Mouse (Mus musculus): ENCODE data around the gene Morf4l1. TPM values are rescaled to one million over a fixed set of nuclear protein-coding genes. Genes with fewer than 3 reads are reported as not detected.
A peak's percentile ranks its signal among the peaks of the same experiment; 100 is the strongest.
"Not testable (repeated sequence)": the region's sequence is repeated elsewhere in the genome, so short reads cannot be mapped to it uniquely, and the experiment has no call there.

Morf4l1 gene
- polyA plus RNA-seq, 1 experiment, result 410 TPM

DNA sequence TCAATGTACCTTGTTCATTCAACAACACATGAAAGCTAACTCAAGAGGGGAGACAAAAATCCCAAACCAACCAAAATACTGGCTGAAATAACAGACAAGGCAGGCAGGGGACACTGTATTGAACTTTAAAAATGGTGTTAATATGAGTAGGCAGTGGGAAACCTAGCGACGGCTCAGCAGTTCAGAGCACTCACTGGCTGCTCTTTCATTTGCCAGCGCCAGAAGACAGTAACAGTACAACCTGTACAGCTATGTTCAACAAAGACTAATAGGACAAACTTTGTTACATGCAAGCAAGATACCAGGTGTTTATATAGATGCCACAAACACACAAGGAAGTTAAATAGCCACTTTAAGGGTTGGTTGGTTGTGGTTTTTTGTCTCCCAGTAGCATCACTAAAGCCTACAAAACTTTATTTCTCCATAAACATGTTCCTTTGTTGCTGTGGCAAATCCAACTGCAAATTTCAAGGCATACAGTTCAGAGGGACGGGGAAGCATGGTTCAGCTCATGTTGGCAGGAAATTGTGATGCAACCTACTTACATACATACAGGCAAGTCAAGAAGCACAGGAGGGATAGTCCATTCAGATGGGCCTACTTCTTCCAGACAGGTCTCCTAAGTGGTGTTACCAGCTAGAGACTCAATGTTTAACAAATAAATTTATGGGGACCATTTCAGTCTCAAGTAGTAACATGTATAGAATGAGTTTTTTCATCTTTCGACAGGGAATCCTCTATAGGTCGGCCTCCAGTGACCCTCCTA lies 25.1 kb downstream of the Morf4l1 start:
- Histone ChIP-seq H3K4me3 (ENCODE audit: insufficient read depth, low read length) (no peak overlapping the region), H3K4me1 (ENCODE audit: control insufficient read depth, insufficient read depth, low read length) (no peaks in the 10 kb centered on the region), H3K27ac (ENCODE audit: insufficient read depth, low read length) (no peak overlapping the region)
- no peak for TF ChIP-seq POLR2A (IDR thresholded peaks at IDR 0.05; ENCODE audit: extremely low read depth, insufficient read depth, low read length)
- no peak for TF ChIP-seq CTCF (IDR thresholded peaks at IDR 0.05; ENCODE audit: extremely low read depth, insufficient read depth, low read length)

DNA sequence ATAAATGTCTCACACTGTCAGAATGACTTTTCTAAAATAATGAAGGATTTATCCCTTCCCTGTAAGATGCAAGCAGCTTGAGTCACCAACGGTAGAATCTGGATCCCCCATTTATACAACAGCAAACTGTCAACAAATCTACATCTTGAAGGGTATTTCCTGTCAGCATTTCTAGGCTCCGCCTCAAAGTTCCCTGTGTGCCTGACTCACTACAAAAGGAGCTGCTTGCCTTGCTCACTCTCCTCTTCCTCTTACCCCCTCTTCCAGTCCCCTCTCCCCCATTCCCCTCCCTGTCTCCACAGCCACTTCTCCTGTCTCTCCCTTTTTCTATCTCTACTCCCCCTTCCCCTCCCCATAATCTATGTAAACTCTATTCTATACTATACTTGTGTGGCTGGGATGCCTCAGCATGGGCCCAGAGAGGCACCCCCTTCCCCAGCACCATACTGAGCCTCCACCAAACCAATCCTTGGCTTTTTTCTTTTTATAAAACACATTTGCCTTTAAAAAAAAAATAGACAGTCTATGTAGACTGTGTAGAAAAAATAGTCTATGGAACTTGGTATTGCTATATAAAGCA lies 26.6 kb downstream of the Morf4l1 start:
- TF ChIP-seq POLR2A (IDR thresholded peaks at IDR 0.05; ENCODE audit: extremely low read depth, insufficient read depth, low read length), result no peak
- TF ChIP-seq CTCF (IDR thresholded peaks at IDR 0.05; ENCODE audit: extremely low read depth, insufficient read depth, low read length), result no peak
- H3K27ac ChIP-seq (ENCODE audit: insufficient read depth, low read length), result no peak overlapping the region
- H3K4me3 ChIP-seq (ENCODE audit: insufficient read depth, low read length), result no peak overlapping the region
- no peaks in the 10 kb centered on the region for H3K4me1 ChIP-seq (ENCODE audit: control insufficient read depth, insufficient read depth, low read length)

DNA sequence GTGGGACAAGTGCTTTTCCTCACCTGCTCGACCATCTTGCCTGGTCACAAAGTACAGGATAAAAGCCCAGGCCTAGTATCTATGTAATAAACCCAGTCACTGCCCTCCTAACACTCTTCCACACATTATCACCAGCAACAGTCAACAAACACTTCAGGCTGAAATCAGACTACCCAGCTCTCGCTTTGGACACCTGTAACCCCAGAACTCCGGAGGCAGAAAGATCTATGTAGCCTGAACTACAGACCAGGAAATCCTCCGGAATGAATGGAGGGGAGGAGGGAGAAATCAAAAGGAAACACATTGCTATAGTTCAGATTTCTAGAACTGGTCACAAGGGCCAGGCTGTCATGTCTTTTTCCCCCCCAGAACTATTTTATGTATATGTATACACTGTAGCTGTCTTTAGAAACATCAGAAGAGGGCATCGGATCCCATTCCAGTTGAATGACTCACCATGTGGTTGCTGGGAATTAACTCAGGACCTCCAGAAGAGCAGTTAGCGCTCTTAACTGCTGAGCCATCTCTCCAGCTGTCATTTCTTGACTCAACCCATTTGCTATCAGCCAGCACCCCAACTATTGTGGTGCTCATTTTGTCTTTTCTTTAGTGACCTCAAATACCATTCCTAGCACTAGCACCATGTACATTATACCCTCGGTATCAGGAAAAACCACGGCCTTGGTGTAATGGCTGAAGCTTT lies 29.7 kb downstream of the Morf4l1 start:
- TF ChIP-seq POLR2A (IDR thresholded peaks at IDR 0.05; ENCODE audit: extremely low read depth, insufficient read depth, low read length), result no peak
- no peak for TF ChIP-seq CTCF (IDR thresholded peaks at IDR 0.05; ENCODE audit: extremely low read depth, insufficient read depth, low read length)

DNA sequence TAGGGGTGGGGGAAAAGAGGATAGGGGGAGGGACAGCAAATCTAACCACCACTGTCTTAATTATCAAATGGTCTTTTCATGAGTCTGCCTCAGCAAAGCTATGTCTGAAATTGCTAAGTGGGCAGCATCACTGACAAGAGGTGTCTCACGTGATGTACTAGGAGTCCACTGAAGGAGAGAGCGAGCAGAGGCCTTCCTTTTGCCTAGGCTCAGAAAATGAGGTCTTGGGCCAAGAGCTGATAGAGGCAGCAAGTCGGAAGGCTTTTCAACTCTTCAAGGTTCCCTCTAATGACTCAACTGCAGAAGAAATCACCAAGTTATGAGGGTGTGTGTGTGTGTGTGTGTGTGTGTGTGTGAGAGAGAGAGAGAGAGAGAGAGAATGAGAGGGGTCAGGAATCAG lies 30.4 kb downstream of the Morf4l1 start:
- Histone ChIP-seq H3K4me3 (ENCODE audit: insufficient read depth, low read length) (no peak overlapping the region), H3K4me1 (ENCODE audit: control insufficient read depth, insufficient read depth, low read length) (no peaks in the 10 kb centered on the region), H3K27ac (ENCODE audit: insufficient read depth, low read length) (no peak overlapping the region)
- no peak for TF ChIP-seq POLR2A (IDR thresholded peaks at IDR 0.05; ENCODE audit: extremely low read depth, insufficient read depth, low read length)
- no peak for TF ChIP-seq CTCF (IDR thresholded peaks at IDR 0.05; ENCODE audit: extremely low read depth, insufficient read depth, low read length)

More for the DNA sequence above, 29.7 kb downstream of the Morf4l1 start:
- Histone ChIP-seq H3K4me3 (ENCODE audit: insufficient read depth, low read length) (no peak overlapping the region), H3K27ac (ENCODE audit: insufficient read depth, low read length) (no peak overlapping the region), H3K4me1 (ENCODE audit: control insufficient read depth, insufficient read depth, low read length) (no peaks in the 10 kb centered on the region)

DNA sequence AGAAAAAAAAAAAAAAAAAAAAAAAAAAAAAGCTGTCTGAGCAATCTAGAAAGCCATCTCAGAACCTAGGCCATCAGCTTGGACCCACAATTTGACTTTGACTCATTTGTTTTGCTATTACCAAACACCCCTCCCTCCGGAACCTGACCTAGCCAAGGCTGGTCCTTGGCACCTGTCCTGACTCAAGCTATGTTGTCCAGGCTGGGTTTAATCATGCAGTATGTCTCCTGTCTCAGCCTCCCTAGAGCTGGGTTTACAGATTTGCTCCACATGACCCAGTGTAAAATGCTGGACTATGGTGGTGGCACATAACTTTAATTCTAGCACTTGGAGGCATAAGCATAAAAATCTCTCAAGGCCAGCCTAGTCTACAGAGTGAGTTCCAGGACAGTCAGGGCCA lies 31.6 kb downstream of the Morf4l1 start:
- no peak overlapping the region for H3K4me3 ChIP-seq (ENCODE audit: insufficient read depth, low read length)
- H3K4me1 ChIP-seq (ENCODE audit: control insufficient read depth, insufficient read depth, low read length), result no peaks in the 10 kb centered on the region
- TF ChIP-seq POLR2A (IDR thresholded peaks at IDR 0.05; ENCODE audit: extremely low read depth, insufficient read depth, low read length) (no peak), CTCF (IDR thresholded peaks at IDR 0.05; ENCODE audit: extremely low read depth, insufficient read depth, low read length) (no peak)

DNA sequence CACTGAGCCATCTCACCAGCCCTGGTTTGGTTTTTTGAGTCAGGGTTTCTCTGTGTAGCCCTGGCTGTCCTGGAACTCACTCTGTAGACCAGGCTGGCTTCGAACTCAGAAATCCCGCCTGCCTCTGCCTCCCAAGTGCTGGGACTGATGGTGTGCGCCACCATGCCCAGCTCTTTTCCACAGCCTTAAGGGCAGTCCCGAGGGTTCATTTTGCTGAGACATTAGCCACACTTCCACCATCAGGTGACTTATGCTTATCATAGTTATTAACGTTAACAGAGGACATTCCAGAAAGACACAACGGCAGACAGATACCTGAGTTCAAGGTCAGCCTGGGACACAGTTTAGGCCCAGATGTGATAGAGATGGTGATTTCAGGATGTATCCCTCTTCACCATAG lies 32.6 kb downstream of the Morf4l1 start:
- H3K4me1 ChIP-seq (ENCODE audit: control insufficient read depth, insufficient read depth, low read length); H3K4me3 ChIP-seq (ENCODE audit: insufficient read depth, low read length); H3K27ac ChIP-seq (ENCODE audit: insufficient read depth, low read length): not testable (repeated sequence)

More for the DNA sequence above, 31.6 kb downstream of the Morf4l1 start:
- H3K27ac ChIP-seq (ENCODE audit: insufficient read depth, low read length), result no peak overlapping the region

DNA sequence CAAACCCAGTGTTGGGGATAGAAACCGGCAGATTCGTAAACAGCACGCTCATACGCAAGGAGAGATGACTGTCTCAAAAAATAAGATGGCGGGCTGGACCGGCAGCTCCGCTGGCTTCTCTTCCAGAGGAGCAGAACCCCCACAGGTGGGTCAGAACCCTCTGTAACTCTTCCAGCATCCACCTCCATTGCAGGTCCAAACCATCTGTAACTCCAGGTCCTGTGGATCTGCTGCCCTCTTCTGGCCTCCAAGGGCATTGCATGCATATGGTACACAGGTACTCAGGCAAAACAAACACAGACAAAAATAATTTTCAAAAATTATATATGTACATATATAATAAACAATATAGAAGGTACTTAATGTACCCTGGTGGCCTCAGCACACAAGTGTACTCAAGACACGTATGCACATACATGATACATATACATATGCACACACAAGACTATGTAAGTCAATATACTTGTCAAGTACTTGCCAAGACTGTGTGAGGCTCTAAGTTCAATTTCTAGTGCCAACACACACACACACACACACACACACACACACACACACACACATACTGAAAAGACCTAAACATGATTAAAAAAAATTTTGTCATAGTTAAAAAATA lies 37.6 kb downstream of the Morf4l1 start:
- Histone ChIP-seq H3K27ac (ENCODE audit: insufficient read depth, low read length) (no peak overlapping the region), H3K4me3 (ENCODE audit: insufficient read depth, low read length) (no peak overlapping the region), H3K4me1 (ENCODE audit: control insufficient read depth, insufficient read depth, low read length) (no peaks in the 10 kb centered on the region)
- TF ChIP-seq CTCF (IDR thresholded peaks at IDR 0.05; ENCODE audit: extremely low read depth, insufficient read depth, low read length) (peak; percentile 89), POLR2A (IDR thresholded peaks at IDR 0.05; ENCODE audit: extremely low read depth, insufficient read depth, low read length) (no peak)

DNA sequence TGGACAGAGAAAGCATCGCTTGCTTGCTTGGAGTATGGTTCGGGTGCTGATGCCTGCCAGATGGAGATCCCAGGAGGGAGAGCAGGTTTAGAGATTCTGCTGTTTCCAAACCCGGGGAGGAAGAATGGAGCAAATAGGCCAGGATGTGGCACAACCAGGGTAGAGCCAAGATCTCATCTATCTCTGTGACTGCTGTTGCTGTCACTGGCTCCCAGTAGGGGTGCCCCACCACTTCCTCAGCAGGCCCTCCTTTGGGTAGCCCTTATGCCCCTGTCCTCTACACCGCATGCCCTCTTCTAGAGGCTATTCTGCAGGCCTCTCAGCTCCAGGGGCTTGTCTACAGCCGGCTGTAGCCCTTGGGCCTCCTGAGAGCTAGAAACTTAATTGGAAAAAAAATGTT lies 38.4 kb downstream of the Morf4l1 start:
- no peak for TF ChIP-seq POLR2A (IDR thresholded peaks at IDR 0.05; ENCODE audit: extremely low read depth, insufficient read depth, low read length)
- TF ChIP-seq CTCF (IDR thresholded peaks at IDR 0.05; ENCODE audit: extremely low read depth, insufficient read depth, low read length), result no peak
- Histone ChIP-seq H3K4me1 (ENCODE audit: control insufficient read depth, insufficient read depth, low read length) (no peaks in the 10 kb centered on the region), H3K27ac (ENCODE audit: insufficient read depth, low read length) (no peak overlapping the region), H3K4me3 (ENCODE audit: insufficient read depth, low read length) (no peak overlapping the region)

DNA sequence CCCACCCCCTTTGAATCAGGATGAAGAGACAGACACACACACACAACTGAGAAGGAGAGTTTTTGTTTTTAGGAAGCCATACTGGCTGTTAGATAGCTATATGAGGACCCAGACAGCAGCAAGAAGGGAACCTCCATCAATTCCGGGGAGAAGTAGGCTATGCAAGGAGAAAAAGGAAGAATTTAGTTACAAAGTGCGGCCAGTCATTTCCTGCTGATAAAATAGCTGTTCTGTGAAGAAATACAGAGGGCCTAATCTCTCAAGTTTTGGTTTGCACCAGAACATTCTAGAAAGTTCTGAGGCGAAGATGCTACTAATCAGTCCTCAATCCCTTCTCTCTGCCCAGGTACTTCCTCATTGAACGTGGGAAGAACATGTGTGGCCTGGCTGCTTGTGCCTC lies 39.2 kb downstream of the Morf4l1 start:
- Histone ChIP-seq H3K4me3 (ENCODE audit: insufficient read depth, low read length) (no peak overlapping the region), H3K27ac (ENCODE audit: insufficient read depth, low read length) (no peak overlapping the region), H3K4me1 (ENCODE audit: control insufficient read depth, insufficient read depth, low read length) (no peaks in the 10 kb centered on the region)
- TF ChIP-seq CTCF (IDR thresholded peaks at IDR 0.05; ENCODE audit: extremely low read depth, insufficient read depth, low read length), result no peak
- no peak for TF ChIP-seq POLR2A (IDR thresholded peaks at IDR 0.05; ENCODE audit: extremely low read depth, insufficient read depth, low read length)

Data from cortical plate, adult 2 months (tissue).